Mouse (Mus musculus) layer of hippocampus, adult 8-10 months (tissue): Measurements from ENCODE around the gene Abr. TPM values are rescaled to one million over a fixed set of nuclear protein-coding genes. Genes with fewer than 3 reads are reported as not detected.

Experiments
- DNase-seq, 2 experiments: peaks; one replicate each; pipeline ENCODE4 v3.0.0; 2022; ENCODE audit warnings: low spot score in 2 of 2
- total RNA-seq, 4 experiments: library from RNA; stranded (reverse); gene quantifications; 2 replicates each; pipeline ENCODE4 v1.2.4; 2022

Abr gene
- 100 to 1,000 TPM; 464 to 480 (median 470) TPM for total RNA-seq

GRCm38 (mm10) chr11:76622152-76622565 lies at the start of gene Abr:
Abr (minus strand) TSS chr11:76622314.
- no peak for DNase-seq

- DNase-seq = no peak
Observed at GRCm38 (mm10) chr11:76667807-76668206, 45.7 kb upstream of the Abr start.

DNA sequence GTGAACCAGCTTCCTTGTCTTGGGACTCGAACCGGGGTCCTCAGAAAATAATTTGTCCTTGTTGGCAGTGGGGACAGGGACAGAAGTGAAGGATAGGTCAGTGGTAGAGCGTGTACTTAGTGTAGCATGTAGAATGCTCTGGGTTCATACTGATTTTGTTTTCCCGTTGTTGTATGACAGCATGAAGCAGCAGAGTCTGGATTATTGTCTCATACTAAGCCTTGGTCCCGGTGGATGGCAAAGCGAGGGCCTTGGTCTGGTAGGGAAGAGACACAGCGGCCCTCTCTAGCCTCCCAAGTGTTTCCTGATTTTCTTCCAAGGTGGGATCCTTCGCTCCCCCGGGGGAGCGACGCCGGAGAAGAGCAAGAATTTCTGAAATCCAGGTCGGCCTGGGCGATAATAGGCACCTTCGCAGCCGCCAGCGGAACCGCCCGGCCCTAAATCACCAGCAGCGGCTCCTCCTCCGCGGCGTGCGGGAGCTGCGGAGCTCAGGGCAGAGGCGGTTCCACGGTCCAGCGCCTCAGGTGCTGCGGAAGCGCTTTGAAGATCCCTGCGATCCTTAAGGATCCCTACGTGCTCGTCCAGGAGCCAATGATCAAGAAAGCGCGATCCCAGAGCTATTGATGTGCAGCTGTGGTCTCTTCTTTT lies 44.0 kb upstream of the Abr start:
- DNase-seq = no peak

DNA sequence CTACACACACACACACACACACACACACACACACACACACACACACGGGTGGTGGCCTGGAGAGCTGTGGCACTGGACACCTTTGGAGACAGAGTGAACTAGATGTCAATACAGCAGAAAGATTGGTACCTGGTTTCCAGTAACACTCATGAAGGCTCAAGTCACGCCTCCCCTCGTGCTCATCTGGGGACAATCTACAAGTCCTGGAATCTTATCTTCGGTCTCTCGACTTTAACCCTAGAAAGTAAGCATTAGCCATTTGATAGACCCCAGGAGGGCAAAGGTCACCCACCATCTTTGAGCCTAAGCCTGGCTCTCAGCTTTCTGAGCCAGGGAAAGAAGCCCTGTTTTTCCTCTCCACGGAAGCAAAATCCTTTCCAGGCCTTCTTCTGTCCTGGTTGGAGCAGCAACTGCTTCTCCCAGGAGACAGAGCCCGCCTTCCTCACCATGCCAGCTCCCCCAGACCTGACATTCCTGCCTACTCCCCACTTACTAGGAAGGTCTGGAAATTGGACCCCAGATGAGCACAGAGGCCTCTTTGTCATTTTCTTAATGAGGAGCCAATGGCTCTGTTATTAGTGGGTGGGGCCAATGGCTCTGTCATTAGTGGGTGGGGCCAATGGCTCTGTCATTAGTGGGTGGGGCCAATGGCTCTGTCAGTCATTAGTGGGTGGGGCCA lies 39.8 kb upstream of the Abr start:
- DNase-seq = no peak

- no peak for DNase-seq
Observed at GRCm38 (mm10) chr11:76659138-76659930, 37.2 kb upstream of the Abr start.

- no peak for DNase-seq
Observed at GRCm38 (mm10) chr11:76657450-76657970, 35.4 kb upstream of the Abr start.

DNA sequence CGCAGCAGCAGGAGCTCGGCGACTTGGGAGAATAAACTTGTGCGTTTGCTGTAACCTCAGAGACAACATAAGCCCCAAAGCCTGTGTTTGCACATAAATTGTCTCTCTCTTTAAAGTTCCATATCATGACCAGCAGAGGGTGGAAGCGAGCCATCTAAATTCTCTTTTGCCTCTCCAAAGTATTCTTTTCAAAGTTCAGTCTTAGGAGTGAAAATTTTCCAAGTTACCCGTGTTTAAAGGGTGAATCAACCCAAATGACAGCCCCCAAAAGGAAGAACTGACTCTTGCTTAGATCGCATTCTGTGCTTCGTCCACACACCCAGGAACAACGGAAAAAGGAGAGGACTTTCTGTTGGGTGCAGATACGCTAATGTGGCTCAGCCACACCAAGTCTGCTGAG lies 33.0 kb upstream of the Abr start:
- DNase-seq = no peak

- no peak for DNase-seq
Observed at GRCm38 (mm10) chr11:76652838-76653334, 30.8 kb upstream of the Abr start.

GRCm38 (mm10) chr11:76650862-76651560 lies 28.9 kb upstream of the Abr start:
- no peak for DNase-seq

DNA sequence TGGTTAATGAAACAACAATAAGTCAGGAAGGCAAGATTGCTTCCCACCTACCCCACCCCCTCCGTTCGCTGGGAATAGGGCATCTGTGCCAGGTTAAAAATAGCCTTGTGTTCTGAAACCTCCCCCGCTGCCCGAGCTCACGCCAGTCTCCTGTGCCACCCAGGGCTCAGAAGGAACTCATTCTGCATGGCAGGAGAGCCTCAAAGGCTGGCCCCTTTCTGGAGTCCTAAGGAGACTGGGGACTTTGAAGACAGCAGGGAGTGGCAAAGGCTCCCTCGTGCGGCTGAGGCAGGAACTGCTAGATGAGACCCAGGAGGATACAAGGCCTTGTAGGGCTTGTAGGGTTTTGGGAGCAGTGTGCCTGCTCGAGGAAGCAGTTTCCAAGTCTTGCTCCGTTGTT lies 25.4 kb upstream of the Abr start:
- peak; percentile 79 to 87 for DNase-seq

GRCm38 (mm10) chr11:76647062-76647461 lies 24.9 kb upstream of the Abr start:
- no peak for DNase-seq

- DNase-seq = peak; percentile 79 to 96
Observed at GRCm38 (mm10) chr11:76645955-76646354, 23.8 kb upstream of the Abr start.

DNA sequence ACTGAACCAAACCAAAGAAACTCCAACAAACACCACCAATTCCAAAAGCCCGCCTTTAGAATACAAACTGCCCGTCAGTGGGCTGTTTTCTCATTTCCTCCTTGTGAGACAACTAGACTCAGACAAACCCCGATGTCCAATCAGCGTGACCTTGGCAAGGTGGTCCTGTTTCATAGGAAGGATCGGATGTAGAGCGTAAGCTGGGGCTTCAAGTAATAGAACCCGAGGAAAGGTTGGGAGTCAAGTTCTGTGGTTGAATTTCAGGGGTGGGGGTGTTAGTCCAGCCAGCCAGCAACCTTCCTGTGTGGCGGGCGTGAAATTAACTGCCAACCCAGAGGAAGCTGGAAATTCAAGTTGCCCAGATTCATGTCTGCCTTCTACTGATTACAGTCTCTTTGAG lies 22.9 kb upstream of the Abr start:
- DNase-seq = no peak

DNA sequence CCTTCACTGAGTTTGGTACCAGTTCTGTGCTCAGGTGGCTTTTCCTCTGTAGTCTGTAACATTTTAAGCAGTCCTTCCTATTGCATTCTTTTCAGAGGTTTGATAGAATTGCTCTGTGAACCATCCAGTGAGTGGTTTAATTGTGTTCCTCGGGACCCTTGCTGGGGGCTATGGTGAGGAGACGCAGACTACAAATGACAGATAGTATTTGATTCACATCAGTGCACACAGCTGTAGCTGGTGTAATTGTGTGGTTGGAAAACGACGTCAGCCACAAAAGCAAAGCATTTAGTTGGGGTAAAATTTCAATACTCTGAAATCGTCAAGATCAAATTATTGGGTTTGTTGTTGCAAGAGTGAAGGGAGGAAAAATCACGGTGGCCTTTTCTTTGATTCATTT lies 22.1 kb upstream of the Abr start:
- no peak for DNase-seq

- no peak for DNase-seq
Observed at GRCm38 (mm10) chr11:76640231-76640630, 18.1 kb upstream of the Abr start.

- DNase-seq = peak in 1 of 2 experiments; percentile 33
Observed at GRCm38 (mm10) chr11:76639269-76639985, 17.3 kb upstream of the Abr start.

DNA sequence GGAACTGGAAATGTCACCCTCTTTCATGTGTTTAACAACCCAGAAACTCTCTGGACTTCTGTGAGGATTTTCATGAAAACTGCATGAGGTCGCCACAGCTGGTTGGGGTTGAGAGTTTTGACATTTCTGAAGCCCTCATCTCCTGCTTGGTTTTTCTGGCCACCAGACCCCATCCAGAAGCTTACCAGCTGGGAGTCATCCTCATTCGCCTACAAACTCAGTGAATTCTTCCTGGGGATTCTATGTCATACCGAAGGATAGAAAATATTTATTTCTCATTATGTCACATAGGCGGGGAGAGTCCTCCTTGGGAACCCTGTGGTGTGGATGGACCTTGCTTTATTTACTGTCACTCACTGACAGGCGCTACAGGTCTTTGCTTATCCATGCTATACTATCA lies 8.4 kb upstream of the Abr start:
- DNase-seq = no peak

GRCm38 (mm10) chr11:76630023-76630422 lies 7.9 kb upstream of the Abr start:
- no peak for DNase-seq

- no peak for DNase-seq
Observed at GRCm38 (mm10) chr11:76628613-76629012, 6.5 kb upstream of the Abr start.

GRCm38 (mm10) chr11:76624881-76625280 lies 2.8 kb upstream of the Abr start:
- no peak for DNase-seq

DNA sequence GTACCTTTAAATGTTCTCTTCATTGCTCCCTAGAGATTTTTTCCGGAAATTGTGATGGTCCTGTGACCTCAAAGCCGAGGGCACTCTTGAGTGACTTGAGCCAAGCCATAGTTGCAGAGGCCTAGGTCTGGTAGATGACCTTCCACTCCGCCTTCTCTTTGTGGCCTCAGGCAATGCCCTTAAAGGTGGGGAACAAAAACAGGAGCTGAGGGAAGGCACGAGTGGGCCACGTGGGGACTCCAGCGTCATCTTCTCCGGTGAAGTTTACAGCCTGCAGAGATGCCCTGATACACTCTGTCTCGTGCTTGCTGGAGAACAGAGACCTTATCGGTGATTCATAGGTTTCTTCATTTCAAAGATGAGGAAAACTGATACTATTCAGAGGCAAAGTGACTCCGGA lies 2.0 kb upstream of the Abr start:
- no peak for DNase-seq
